Mouse (Mus musculus) mammary gland, adult 2 months (tissue): ENCODE measurements around the gene Hist1h2bf. TPM values are rescaled to one million over a fixed set of nuclear protein-coding genes. Genes with fewer than 3 reads are reported as not detected.

Experiments
- polyA plus RNA-seq: library from polyadenylated mRNA; depleted of rRNA; stranded (reverse); fragments of >200 nt; gene quantifications from 2 replicates; pipeline ENCODE4 v1.2.3, GENCODE M21; 2012; ENCODE audit warnings: low replicate concordance; rRNA removed

Hist1h2bf gene
- 4.0 and 7.4 TPM in 2 replicates for polyA plus RNA-seq

DNA sequence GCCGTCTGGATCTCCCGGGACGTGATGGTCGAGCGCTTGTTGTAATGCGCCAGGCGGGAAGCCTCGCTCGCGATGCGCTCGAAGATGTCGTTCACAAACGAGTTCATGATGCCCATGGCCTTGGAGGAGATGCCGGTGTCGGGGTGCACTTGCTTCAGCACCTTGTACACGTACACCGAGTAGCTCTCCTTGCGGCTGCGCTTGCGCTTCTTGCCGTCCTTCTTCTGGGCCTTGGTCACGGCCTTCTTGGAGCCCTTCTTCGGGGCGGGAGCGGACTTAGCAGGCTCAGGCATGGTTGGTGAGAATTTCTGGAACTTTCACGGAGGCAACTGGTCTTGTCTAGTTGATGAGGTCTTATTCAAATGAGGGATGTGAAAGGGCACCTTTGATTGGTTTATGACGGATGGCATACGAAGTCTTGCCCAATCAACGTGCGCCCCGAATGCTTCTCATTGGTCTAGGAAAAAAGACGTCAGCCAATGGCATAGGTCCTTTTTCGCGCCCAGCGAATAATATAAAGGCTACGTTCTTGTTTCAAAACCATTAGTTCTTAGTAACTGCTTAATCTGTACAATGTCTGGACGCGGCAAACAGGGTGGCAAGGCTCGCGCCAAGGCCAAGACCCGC, at the start of gene Hist1h2bf, which contains the start of gene Hist1h2ad:
Gene Hist1h2bf, minus strand, starts transcription at position 299 of the 627 bp plus-strand sequence.
Gene Hist1h2ad, plus strand, starts transcription at position 484 of the 627 bp plus-strand sequence.

GRCm38 (mm10) chr13:23622175-23622671, 48.2 kb upstream of the Hist1h2bf start, which contains the start of gene Hist1h1e:
TSS of gene Hist1h1e (minus strand) at chr13:23622558.

DNA sequence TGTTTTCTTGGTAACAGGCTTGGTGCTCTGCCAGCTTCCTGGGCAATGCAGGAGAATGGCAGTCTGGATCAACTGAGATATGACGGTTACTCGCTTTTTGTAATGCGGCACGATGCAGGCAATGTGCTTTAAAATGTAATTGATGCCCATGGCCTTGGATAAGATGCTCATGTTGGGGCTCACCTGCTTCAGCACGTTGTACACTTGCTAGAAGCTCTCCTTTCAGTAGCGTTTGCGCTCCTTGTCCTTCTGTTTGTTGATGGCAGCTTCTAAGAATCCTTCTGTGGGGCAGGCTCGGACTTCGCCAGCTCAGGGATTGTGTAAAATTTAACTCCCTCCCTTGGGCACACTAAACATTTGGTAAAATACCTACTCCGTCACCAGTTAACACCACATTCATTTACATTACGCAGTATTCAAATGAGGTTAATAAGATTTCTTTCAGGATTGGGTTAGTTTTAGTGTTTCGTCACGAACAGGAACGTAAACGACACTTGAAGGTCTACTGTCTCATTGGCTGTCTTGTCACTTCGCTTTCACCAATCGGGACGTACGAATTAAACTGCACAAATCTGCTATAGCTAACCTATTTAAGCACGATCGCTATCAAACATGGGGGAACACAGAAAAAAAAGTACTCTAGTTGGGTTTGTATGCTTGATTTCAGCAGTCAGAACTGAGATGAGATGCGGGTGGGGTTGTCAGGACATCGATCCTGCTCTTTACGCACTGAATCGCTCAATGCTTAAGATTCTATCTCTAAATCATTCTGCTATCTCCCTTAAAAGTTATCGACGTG, 46.9 kb upstream of the Hist1h2bf start, which contains the start of gene Hist1h2be:
Gene Hist1h2be, minus strand, starts transcription at position 392 of the 799 bp plus-strand sequence.

DNA sequence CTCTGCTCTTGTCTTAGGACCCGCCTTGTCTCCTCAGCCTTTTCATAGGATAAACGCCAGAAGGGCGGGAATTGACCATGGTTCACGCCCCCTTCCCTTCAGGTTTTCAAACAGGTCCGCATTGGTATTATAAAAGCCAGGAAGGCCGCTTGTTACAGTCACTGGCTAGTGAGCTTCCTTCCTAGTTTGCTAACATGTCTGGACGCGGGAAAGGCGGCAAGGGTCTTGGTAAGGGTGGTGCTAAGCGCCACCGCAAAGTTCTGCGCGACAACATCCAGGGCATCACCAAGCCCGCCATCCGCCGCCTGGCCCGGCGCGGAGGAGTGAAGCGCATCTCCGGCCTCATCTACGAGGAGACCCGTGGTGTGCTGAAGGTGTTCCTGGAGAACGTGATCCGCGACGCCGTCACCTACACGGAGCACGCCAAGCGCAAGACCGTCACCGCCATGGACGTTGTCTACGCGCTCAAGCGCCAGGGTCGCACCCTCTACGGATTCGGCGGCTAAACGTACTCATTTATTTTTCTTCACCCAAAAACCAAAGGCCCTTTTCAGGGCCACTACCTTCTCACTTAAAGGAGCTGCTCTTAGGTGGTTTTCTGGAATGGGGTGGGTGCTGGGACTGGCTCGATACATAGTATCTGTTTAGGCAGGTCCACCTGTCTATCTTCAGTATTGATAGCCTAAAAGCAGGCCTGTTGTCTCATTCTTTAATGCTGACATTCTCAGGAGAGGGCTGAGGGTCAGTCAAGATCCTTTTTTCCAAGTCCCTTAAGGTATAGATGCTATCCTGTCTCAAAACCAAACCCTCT, 7.6 kb upstream of the Hist1h2bf start, which contains the start of gene Hist1h4d:
Gene Hist1h4d, plus strand, starts transcription at position 191 of the 811 bp plus-strand sequence.

DNA sequence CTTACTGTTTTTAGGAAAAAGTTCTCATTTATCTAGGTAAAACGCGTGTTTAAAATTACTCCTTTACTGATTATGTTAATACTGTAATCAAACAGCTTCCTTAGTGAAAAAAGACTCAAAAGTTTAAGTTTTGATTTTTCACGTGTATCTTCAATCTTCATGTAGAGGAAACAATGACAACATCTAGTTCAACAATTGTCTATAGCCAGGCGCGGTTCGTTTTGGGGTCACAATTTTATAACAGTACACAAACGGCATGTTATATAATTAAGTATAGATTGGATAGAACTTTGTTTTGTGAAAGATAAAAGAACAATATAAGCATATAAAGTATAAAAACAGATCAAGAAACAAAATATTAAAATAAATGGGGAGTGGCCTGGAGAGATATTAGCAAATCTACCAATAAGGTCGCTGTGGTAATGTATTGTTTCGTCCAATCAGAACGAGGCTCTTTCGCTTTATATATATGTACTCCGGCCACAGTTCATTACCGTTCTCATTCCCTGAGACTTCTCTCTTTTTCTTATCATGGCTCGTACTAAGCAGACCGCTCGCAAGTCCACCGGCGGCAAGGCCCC, 1.4 kb upstream of the Hist1h2bf start, which contains the start of gene Hist1h3d:
Gene Hist1h3d, plus strand, starts transcription at position 493 of the 581 bp plus-strand sequence.

GRCm38 (mm10) chr13:23571022-23571503, 2.9 kb downstream of the Hist1h2bf start, which contains the start of the genes Hist1h2ae and Hist1h2bg:
TSS of gene Hist1h2ae (minus strand) at chr13:23571220.
TSS of gene Hist1h2bg (plus strand) at chr13:23571396.

GRCm38 (mm10) chr13:23561883-23562659, 11.9 kb downstream of the Hist1h2bf start, which contains the start of gene Hist1h3e:
TSS of gene Hist1h3e (minus strand) at chr13:23562369.

DNA sequence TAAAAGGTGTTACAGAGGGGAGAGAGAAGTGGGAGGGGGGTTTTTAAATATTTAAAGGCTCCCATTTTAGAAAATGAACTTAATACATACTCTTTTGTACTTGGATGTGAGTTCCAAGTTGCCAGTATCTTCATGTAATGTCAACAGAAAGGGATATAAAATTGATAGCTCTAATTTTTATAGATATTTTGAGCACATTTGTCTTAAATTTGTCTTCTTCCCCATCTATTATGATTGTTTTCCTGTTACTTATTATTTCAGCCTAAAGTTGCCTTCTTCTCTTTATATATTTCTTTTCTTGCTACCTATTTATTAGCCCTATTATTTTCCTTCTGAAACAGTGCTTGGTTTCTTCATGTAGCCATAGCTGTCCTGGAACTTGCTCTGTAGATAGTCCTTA, 21.0 kb downstream of the Hist1h2bf start, which contains the start of gene Hist1h1d:
Gene Hist1h1d, plus strand, starts transcription at position 301 of the 400 bp plus-strand sequence.

GRCm38 (mm10) chr13:23551146-23551834, 22.7 kb downstream of the Hist1h2bf start, which contains the start of gene Hist1h4f:
TSS of gene Hist1h4f (minus strand) at chr13:23551648.

DNA sequence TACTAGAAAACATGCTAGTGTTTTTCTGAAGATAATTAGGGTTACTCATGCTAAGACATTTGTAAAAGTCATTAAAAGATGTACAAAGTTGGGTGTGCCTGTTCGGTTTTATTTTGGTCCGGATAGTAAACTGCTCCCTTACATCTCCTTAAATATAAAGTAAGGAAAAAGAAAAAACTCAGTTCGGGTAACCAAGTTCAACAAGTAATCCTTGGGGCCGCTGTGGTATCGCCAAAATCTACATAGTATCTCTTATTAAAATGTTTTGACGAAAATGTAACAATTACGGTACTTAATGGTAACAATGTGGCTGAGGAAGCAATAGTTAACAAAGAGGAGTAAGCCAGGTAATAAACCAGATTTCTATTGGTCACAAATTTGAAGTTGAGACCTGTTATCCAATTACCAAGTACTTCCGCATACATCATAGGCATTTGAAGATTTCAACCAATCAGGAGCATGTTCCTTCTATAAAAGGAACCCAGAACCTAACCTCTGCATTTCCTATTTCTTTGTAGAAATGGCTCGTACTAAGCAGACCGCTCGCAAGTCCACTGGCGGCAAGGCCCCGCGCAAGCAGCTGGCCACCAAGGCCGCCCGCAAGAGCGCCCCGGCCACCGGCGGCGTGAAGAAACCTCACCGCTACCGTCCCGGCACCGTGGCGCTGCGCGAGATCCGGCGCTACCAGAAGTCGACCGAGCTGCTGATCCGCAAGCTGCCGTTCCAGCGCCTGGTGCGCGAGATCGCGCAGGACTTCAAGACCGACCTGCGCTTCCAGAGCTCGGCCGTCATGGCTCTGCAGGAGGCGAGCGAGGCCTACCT, 29.8 kb downstream of the Hist1h2bf start, which contains the start of gene Hist1h3f:
Gene Hist1h3f, plus strand, starts transcription at position 88 of the 822 bp plus-strand sequence.

GRCm38 (mm10) chr13:23542999-23543607, 30.9 kb downstream of the Hist1h2bf start, which contains the start of gene Hist1h2bh:
TSS of gene Hist1h2bh (minus strand) at chr13:23543392.

DNA sequence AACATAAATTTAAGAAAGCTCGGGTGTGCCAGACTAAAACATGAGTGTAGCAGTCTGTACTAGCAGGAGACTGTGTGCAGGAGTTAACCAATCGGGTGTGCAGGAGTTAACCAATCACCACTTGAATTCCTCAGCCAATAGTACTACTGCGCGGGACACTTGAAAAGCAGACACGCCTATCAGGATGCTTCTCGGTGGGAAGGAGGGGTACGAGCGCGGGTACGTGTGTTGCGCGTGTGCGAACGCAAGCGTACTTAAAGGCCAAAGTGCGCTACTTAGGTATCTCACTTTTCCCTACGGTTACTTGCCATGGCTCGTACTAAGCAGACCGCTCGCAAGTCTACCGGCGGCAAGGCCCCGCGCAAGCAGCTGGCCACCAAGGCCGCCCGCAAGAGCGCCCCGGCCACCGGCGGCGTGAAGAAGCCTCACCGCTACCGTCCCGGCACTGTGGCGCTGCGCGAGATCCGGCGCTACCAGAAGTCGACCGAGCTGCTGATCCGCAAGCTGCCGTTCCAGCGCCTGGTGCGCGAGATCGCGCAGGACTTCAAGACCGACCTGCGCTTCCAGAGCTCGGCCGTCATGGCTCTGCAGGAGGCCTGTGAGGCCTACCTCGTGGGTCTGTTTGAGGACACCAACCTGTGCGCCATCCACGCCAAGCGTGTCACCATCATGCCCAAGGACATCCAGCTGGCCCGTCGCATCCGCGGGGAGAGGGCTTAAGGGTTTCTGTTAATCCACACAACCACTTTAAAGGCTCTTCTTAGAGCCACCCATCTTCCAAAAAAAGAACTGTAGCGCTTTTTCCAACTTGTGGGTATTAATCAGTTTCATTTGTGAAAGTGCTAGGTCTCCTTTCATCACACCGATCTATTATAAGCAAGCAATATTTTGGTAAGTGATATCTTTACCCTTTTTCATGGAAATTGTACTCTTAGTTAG, 38.6 kb downstream of the Hist1h2bf start, which contains the start of gene Hist1h3g:
Gene Hist1h3g, plus strand, starts transcription at position 286 of the 939 bp plus-strand sequence.

DNA sequence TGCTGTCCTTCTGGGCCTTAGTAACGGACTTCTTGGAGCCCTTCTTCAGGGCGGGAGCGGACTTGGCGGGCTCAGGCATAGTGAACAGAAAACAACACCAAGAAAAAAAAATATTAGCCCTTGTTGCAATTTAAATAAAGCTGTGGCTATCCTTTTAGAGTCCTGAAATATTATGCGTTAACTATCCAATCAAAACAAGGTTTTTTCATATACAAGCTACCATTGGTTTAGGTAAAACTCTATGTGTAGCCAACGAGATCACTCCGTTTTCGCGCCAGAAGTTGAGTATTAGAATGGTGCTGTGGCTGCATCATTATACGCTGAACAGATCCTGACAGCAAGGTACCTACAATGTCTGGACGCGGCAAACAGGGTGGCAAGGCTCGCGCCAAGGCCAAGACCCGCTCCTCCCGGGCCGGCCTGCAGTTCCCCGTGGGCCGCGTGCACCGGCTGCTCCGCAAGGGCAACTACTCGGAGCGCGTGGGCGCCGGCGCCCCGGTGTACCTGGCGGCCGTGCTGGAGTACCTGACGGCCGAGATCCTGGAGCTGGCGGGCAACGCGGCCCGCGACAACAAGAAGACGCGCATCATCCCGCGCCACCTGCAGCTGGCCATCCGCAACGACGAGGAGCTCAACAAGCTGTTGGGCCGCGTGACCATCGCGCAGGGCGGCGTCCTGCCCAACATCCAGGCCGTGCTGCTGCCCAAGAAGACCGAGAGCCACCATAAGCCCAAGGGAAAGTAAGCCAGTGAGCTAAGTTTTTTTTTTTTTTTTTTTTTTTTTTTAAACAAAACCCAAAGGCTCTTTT, 40.2 kb downstream of the Hist1h2bf start, which contains the start of gene Hist1h2af:
Gene Hist1h2af, plus strand, starts transcription at position 347 of the 808 bp plus-strand sequence.

GRCm38 (mm10) chr13:23530901-23531875, 42.8 kb downstream of the Hist1h2bf start, which contains the start of gene Hist1h4h:
TSS of gene Hist1h4h (plus strand) at chr13:23531050.

